Mouse (Mus musculus) ES-E14 (cell line): Measurements from ENCODE around the gene Phf2. TPM values are rescaled to one million over a fixed set of nuclear protein-coding genes. Genes with fewer than 3 reads are reported as not detected.

Experiments used
- DNase-seq: peaks from one replicate; pipeline ENCODE4 v3.0.0-alpha.2; 2013; ENCODE audit warnings: low read depth, low spot score
- H3K27ac ChIP-seq: 2 replicates; pipeline ENCODE4 v1.5.1; 2012; ENCODE audit warnings: low read depth, mild to moderate bottlenecking, low read length, moderate library complexity, mixed read lengths; ENCODE audit not compliant: poor library complexity, insufficient read depth, severe bottlenecking
- H3K36me3 ChIP-seq: 2 replicates; pipeline ENCODE4 v1.6.1; 2012; ENCODE audit warnings: mild to moderate bottlenecking, low read length, moderate library complexity, mixed read lengths; ENCODE audit not compliant: control insufficient read depth, poor library complexity, insufficient read depth, severe bottlenecking
- H3K4me1 ChIP-seq, 2 experiments: fragments of 150-350 bp in 1 of 2; sonication (generic) in 1 of 2; 2 replicates each; pipeline ENCODE4 v1.6.1; 2012; ENCODE audit warnings: low read length in 2 of 2, mild to moderate bottlenecking in 1 of 2, mixed read lengths in 1 of 2; ENCODE audit not compliant: control insufficient read depth in 2 of 2, insufficient read depth in 2 of 2, poor library complexity in 1 of 2
- H3K4me3 ChIP-seq, 2 experiments: fragments of 150-350 bp in 1 of 2; sonication (generic) in 1 of 2; 2 replicates each; pipeline ENCODE4 v1.5.1; 2012; ENCODE audit warnings: low read length in 2 of 2, low read depth in 1 of 2, mild to moderate bottlenecking in 1 of 2, mixed read lengths in 1 of 2; ENCODE audit not compliant: insufficient read depth in 1 of 2, poor library complexity in 1 of 2, severe bottlenecking in 1 of 2
- H3K9ac ChIP-seq: 2 replicates; pipeline ENCODE4 v1.6.1; 2012; ENCODE audit warnings: low read depth, mild to moderate bottlenecking, low read length, mixed read lengths; ENCODE audit not compliant: poor library complexity, insufficient read depth, severe bottlenecking
- H3K9me3 ChIP-seq: fragments of 150-350 bp; sonication (generic); 2 replicates; pipeline ENCODE4 v1.6.1; 2012; ENCODE audit warnings: low read depth, mild to moderate bottlenecking, low read length; ENCODE audit not compliant: control insufficient read depth, insufficient read depth
- CHD2 ChIP-seq: IDR thresholded peaks from 2 replicates; pipeline ENCODE4 v1.6.1; 2014; ENCODE audit warnings: mild to moderate bottlenecking, low read depth, low read length, inconsistent platforms
- HCFC1 ChIP-seq: IDR thresholded peaks from 2 replicates; pipeline ENCODE4 v1.6.1; 2012; ENCODE audit warnings: low read length, inconsistent platforms, borderline replicate concordance; ENCODE audit not compliant: insufficient read depth
- MAFK ChIP-seq: IDR thresholded peaks from 2 replicates; pipeline ENCODE4 v1.6.1; 2014; ENCODE audit warnings: mild to moderate bottlenecking, low read depth, low read length, inconsistent platforms; ENCODE audit not compliant: insufficient read depth
- ZC3H11A ChIP-seq: IDR thresholded peaks from 2 replicates; pipeline ENCODE4 v1.6.1; 2012; ENCODE audit warnings: low read depth, mild to moderate bottlenecking, inconsistent platforms, low read length, borderline replicate concordance
- ZNF384 ChIP-seq: IDR thresholded peaks from 2 replicates; pipeline ENCODE4 v1.6.1; 2012; ENCODE audit warnings: low read depth, low read length, inconsistent platforms
- in situ Hi-C, 2 experiments: fragments of 600-800 bp; cut with MboI; formaldehyde crosslinking; loops; one replicate each; pipeline ENCODE4 v1.15.1; 2025; ENCODE audit warnings: low sequenced_read_pairs in 2 of 2, inconsistent platforms in 1 of 2; ENCODE audit not compliant: unreplicated experiment in 2 of 2
- total RNA-seq: library from RNA; depleted of rRNA; stranded (reverse); fragments of 300-350 nt; gene quantifications from 2 replicates; pipeline ENCODE4 v1.2.3, GENCODE M21; 2012

Gene Phf2
- total RNA-seq, 1 experiment: 3.8 TPM

DNA sequence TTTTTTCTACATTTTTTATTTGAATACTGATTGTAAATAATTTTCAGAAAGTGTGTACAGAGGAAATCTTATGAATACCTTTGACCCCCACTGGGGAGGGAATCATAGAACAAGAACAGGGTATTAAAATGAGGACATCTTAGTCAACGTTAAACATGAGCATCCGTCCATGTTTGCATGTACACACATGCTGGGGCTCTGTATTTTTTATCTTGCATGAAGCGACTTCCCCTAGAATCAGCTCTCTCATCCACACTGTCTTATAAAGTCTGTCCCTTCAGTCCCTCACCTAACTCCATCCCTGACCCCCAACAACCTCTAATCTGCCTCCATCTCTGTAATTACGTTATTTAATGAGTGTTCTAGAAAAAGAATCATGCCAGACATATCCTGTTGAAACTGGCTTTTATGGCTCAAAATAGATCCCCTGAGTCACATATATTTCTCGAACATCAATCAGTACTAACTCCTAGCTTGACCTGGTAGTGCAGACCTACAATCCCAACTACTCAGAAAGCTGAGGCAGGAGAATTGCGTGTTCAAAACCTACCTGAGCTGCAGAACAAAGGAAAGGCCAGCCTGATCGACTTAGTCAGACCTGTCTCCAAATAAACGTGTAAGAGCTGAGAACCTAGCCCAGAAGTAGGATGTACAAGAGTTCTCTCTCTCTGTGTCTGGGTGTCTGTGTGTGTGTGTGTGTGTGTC lies 86.2 kb downstream of the Phf2 start:
- no peak overlapping the region for H3K27ac ChIP-seq
- H3K4me1 ChIP-seq: peaks cover 2% of the 10 kb centered on the region in 2 experiments; a peak in 1 of 4 replicates
- TF ChIP-seq CHD2 (no peak), MAFK (no peak), HCFC1 (no peak), ZNF384 (no peak), ZC3H11A (no peak)
- H3K36me3 ChIP-seq: no peaks in the 10 kb centered on the region
- in situ Hi-C loops: no loop called here
- no peak for DNase-seq
- H3K9me3 ChIP-seq: no peaks in the 10 kb centered on the region
- no peak overlapping the region for H3K4me3 ChIP-seq
- H3K9ac ChIP-seq: no peak overlapping the region

GRCm38 (mm10) chr13:48784151-48784550 lies 86.8 kb downstream of the Phf2 start:
- no peak overlapping the region for H3K4me3 ChIP-seq
- H3K27ac ChIP-seq: no peak overlapping the region
- no peaks in the 10 kb centered on the region for H3K9me3 ChIP-seq
- H3K9ac ChIP-seq: no peak overlapping the region
- peaks cover 2% of the 10 kb centered on the region in 2 experiments; a peak in 1 of 4 replicates for H3K4me1 ChIP-seq
- in situ Hi-C loops: no loop called here
- TF ChIP-seq MAFK (no peak), HCFC1 (no peak), ZNF384 (no peak), ZC3H11A (no peak), CHD2 (no peak)
- no peak for DNase-seq
- H3K36me3 ChIP-seq: no peaks in the 10 kb centered on the region

GRCm38 (mm10) chr13:48782727-48783725 lies 87.9 kb downstream of the Phf2 start:
- Histone ChIP-seq H3K9me3 (no peaks in the 10 kb centered on the region), H3K27ac (no peak overlapping the region), H3K36me3 (no peaks in the 10 kb centered on the region), H3K4me1 (peaks cover 2% of the 10 kb centered on the region in 2 experiments; a peak in 1 of 4 replicates), H3K9ac (no peak overlapping the region; the same call in 1 of the 2 replicates), H3K4me3 (0 out of 4 replicates have a peak overlapping the region, but pooled peaks of 1 of the 2 experiments have one; percentile 30)
- no peak for DNase-seq
- in situ Hi-C loops: no loop called here
- no peak for TF ChIP-seq ZC3H11A
- no peak for TF ChIP-seq CHD2
- TF ChIP-seq MAFK: no peak
- TF ChIP-seq HCFC1: no peak
- TF ChIP-seq ZNF384: no peak

GRCm38 (mm10) chr13:48780345-48781010 lies 90.4 kb downstream of the Phf2 start:
- H3K36me3 ChIP-seq: no peaks in the 10 kb centered on the region
- H3K4me1 ChIP-seq: peaks cover 2% of the 10 kb centered on the region in 2 experiments; a peak in 1 of 4 replicates
- no peak for DNase-seq
- in situ Hi-C loops: no loop called here
- no peak overlapping the region for H3K27ac ChIP-seq
- H3K9ac ChIP-seq: no peak overlapping the region
- no peak overlapping the region for H3K4me3 ChIP-seq
- TF ChIP-seq HCFC1 (no peak), MAFK (no peak), ZNF384 (no peak), ZC3H11A (no peak), CHD2 (no peak)
- no peaks in the 10 kb centered on the region for H3K9me3 ChIP-seq
